Mouse (Mus musculus): ENCODE measurements at regions not wholly inside any gene's neighbourhood (a gene's known extent, or its start where the extent isn't known, plus 50 kb on each side); places are given as distances from the start of the nearest gene placed in this dataset.

DNA sequence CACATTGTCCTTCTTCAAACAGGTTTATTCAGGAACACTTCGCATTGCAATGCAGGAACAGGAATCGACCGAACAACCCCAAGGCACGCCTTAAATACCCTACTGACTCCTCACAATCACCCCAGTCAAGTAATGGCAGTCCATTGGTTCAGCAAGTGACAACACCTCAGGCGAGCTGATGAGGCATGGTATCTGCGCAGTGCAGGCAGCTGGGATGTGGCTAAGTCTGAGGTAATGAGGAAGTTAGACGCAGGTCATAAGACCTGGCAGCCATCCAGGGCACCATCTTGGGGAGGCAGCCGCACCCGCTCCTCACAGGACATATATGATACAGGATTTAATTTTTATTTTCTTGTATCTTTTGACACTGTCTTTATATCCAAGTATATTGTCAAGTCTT lies 1251.6 kb downstream of the Basp1 start:
- no peak overlapping the region for H3K4me3 ChIP-seq (ENCODE audit: low read depth, low read length)
- 92% methylated on average over 9 of the region's 9 CpGs for WGBS
- H3K9me3 ChIP-seq (ENCODE audit: control insufficient read depth, low read length): no peaks in the 10 kb centered on the region
- H3K9ac ChIP-seq (ENCODE audit: low read length): no peak overlapping the region
- ATAC-seq (replicated peaks; ENCODE audit: low FRiP score): no peak
- DNase-seq (ENCODE audit: low spot score): no peak
- H3K27me3 ChIP-seq (ENCODE audit: control insufficient read depth, insufficient read depth, low read length): no peaks in the 10 kb centered on the region
- no peak overlapping the region for H3K4me2 ChIP-seq (ENCODE audit: low read depth, low read length, severe bottlenecking)
- no peaks in the 10 kb centered on the region for H3K36me3 ChIP-seq (ENCODE audit: control insufficient read depth, insufficient read depth, low read length)
- no peak overlapping the region for H3K27ac ChIP-seq (ENCODE audit: low read depth, low read length)
- no peaks in the 10 kb centered on the region for H3K4me1 ChIP-seq (replicated peaks; ENCODE audit: control insufficient read depth, insufficient read depth, low read length)

GRCm38 (mm10) chr15:24157700-24158350 lies 1255.7 kb downstream of the Basp1 start:
- no peak overlapping the region for H3K4me2 ChIP-seq (ENCODE audit: low read depth, low read length, severe bottlenecking)
- DNase-seq (ENCODE audit: low spot score): no peak
- no peaks in the 10 kb centered on the region for H3K9me3 ChIP-seq (ENCODE audit: control insufficient read depth, low read length)
- H3K27ac ChIP-seq (ENCODE audit: low read depth, low read length): no peak overlapping the region
- no peaks in the 10 kb centered on the region for H3K36me3 ChIP-seq (ENCODE audit: control insufficient read depth, insufficient read depth, low read length)
- H3K9ac ChIP-seq (ENCODE audit: low read length): no peak overlapping the region
- ATAC-seq (replicated peaks; ENCODE audit: low FRiP score): no peak
- no peaks in the 10 kb centered on the region for H3K27me3 ChIP-seq (ENCODE audit: control insufficient read depth, insufficient read depth, low read length)
- H3K4me1 ChIP-seq (replicated peaks; ENCODE audit: control insufficient read depth, insufficient read depth, low read length): no peaks in the 10 kb centered on the region
- 83% methylated on average over 10 of the region's 10 CpGs for WGBS
- no peak overlapping the region for H3K4me3 ChIP-seq (ENCODE audit: low read depth, low read length)

DNA sequence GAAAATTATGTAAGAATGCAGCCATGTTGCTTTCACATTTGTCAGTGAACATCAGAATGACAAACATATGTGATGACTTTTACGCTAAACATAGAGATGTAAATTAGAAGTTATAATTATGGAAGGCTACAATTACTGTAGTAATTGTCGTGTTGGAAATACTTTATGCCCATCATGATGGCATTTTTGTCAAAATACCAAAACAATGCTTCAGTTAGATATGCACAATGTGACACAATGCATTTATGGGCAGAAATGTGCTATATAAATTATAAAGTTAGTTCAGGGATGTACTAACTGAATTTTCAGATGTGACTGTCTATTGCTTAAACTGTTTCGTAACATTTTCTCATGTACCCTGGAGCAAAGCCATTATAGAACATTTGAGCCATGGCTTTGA lies 1259.3 kb downstream of the Basp1 start:
- ATAC-seq (replicated peaks; ENCODE audit: low FRiP score): no peak
- WGBS: 93% methylated on average over 3 of the region's 3 CpGs

GRCm38 (mm10) chr15:24124241-24124640 lies 1289.3 kb downstream of the Basp1 start:
- H3K4me3 ChIP-seq (ENCODE audit: low read depth, low read length): no peak overlapping the region
- no peaks in the 10 kb centered on the region for H3K9me3 ChIP-seq (ENCODE audit: control insufficient read depth, low read length)
- no peak overlapping the region for H3K4me2 ChIP-seq (ENCODE audit: low read depth, low read length, severe bottlenecking)
- H3K27ac ChIP-seq (ENCODE audit: low read depth, low read length): no peak overlapping the region
- H3K9ac ChIP-seq (ENCODE audit: low read length): no peak overlapping the region
- H3K4me1 ChIP-seq (replicated peaks; ENCODE audit: control insufficient read depth, insufficient read depth, low read length): no peaks in the 10 kb centered on the region
- ATAC-seq (replicated peaks; ENCODE audit: low FRiP score) (no peak), DNase-seq (ENCODE audit: low spot score) (no peak)
- no peaks in the 10 kb centered on the region for H3K36me3 ChIP-seq (ENCODE audit: control insufficient read depth, insufficient read depth, low read length)
- no peaks in the 10 kb centered on the region for H3K27me3 ChIP-seq (ENCODE audit: control insufficient read depth, insufficient read depth, low read length)

More for the DNA sequence above, 1259.3 kb downstream of the Basp1 start:
- H3K27me3 ChIP-seq (ENCODE audit: control insufficient read depth, insufficient read depth, low read length): no peaks in the 10 kb centered on the region
- no peak overlapping the region for H3K9ac ChIP-seq (ENCODE audit: low read length)
- no peak overlapping the region for H3K4me3 ChIP-seq (ENCODE audit: low read depth, low read length)
- H3K36me3 ChIP-seq (ENCODE audit: control insufficient read depth, insufficient read depth, low read length): no peaks in the 10 kb centered on the region
- no peak for DNase-seq (ENCODE audit: low spot score)
- no peak overlapping the region for H3K4me2 ChIP-seq (ENCODE audit: low read depth, low read length, severe bottlenecking)
- H3K27ac ChIP-seq (ENCODE audit: low read depth, low read length): no peak overlapping the region
- H3K4me1 ChIP-seq (replicated peaks; ENCODE audit: control insufficient read depth, insufficient read depth, low read length): no peaks in the 10 kb centered on the region
- H3K9me3 ChIP-seq (ENCODE audit: control insufficient read depth, low read length): no peaks in the 10 kb centered on the region

DNA sequence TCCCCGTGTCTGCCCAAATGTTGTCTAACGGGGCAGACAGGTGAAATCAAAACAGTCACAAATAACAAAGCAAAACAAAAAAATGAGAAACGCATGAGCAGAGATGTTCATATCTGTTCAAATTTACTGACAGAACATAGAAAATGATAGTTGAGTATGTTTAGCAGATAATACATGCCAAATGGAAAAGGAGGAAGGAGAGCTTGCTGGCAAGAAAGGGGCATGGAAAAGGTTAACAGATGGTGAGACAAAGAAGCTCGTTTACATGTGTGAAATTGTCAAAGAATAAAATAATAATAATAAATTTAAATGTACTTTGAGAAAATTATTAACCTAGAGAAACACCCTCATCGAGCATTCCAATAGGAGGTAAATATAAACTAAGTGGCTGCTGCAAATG lies 1327.3 kb downstream of the Basp1 start:
- no peak for ATAC-seq (replicated peaks; ENCODE audit: low FRiP score)
- WGBS: 80% methylated on average over 5 of the region's 5 CpGs
- no peak overlapping the region for H3K27ac ChIP-seq (ENCODE audit: low read depth, low read length)

DNA sequence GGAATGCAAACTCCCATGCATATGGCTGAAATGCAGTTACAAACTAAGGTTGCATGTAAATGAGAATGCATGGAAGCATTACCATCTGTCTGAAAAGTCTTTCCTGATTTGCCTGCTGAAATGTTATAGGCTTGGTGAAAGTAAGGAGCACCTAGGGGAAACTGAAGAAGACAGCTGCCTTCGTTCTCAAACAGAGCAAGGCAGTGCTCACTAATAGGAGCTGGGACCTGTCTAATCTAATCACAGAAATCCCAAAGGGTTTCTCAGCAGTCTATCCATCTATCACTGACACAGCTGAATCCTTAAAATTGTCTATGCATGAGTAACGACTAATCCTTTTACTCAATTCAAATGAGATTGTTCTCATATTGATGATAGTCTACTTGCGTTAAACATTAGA lies 1360.4 kb downstream of the Basp1 start:
- H3K27me3 ChIP-seq (ENCODE audit: control insufficient read depth, insufficient read depth, low read length): no peaks in the 10 kb centered on the region
- H3K36me3 ChIP-seq (ENCODE audit: control insufficient read depth, insufficient read depth, low read length): no peaks in the 10 kb centered on the region
- H3K4me3 ChIP-seq (ENCODE audit: low read depth, low read length): no peak overlapping the region
- no peaks in the 10 kb centered on the region for H3K4me1 ChIP-seq (replicated peaks; ENCODE audit: control insufficient read depth, insufficient read depth, low read length)
- H3K4me2 ChIP-seq (ENCODE audit: low read depth, low read length, severe bottlenecking): no peak overlapping the region
- 79% methylated on average over 3 of the region's 3 CpGs for WGBS
- H3K9me3 ChIP-seq (ENCODE audit: control insufficient read depth, low read length): no peaks in the 10 kb centered on the region
- H3K27ac ChIP-seq (ENCODE audit: low read depth, low read length): no peak overlapping the region
- DNase-seq (ENCODE audit: low spot score): no peak
- H3K9ac ChIP-seq (ENCODE audit: low read length): no peak overlapping the region
- ATAC-seq (replicated peaks; ENCODE audit: low FRiP score): no peak

More for the DNA sequence above, 1327.3 kb downstream of the Basp1 start:
- H3K27me3 ChIP-seq (ENCODE audit: control insufficient read depth, insufficient read depth, low read length): no peaks in the 10 kb centered on the region
- H3K4me1 ChIP-seq (replicated peaks; ENCODE audit: control insufficient read depth, insufficient read depth, low read length): no peaks in the 10 kb centered on the region
- H3K4me3 ChIP-seq (ENCODE audit: low read depth, low read length): no peak overlapping the region
- no peak for DNase-seq (ENCODE audit: low spot score)
- no peaks in the 10 kb centered on the region for H3K9me3 ChIP-seq (ENCODE audit: control insufficient read depth, low read length)
- H3K9ac ChIP-seq (ENCODE audit: low read length): no peak overlapping the region
- no peak overlapping the region for H3K4me2 ChIP-seq (ENCODE audit: low read depth, low read length, severe bottlenecking)
- no peaks in the 10 kb centered on the region for H3K36me3 ChIP-seq (ENCODE audit: control insufficient read depth, insufficient read depth, low read length)

- Histone ChIP-seq H3K27me3 (ENCODE audit: control insufficient read depth, insufficient read depth, low read length) (no peaks in the 10 kb centered on the region), H3K27ac (ENCODE audit: low read depth, low read length) (no peak overlapping the region), H3K36me3 (ENCODE audit: control insufficient read depth, insufficient read depth, low read length) (no peaks in the 10 kb centered on the region), H3K4me3 (ENCODE audit: low read depth, low read length) (no peak overlapping the region), H3K9ac (ENCODE audit: low read length) (no peak overlapping the region), H3K9me3 (ENCODE audit: control insufficient read depth, low read length) (no peaks in the 10 kb centered on the region), H3K4me1 (replicated peaks; ENCODE audit: control insufficient read depth, insufficient read depth, low read length) (no peaks in the 10 kb centered on the region), H3K4me2 (ENCODE audit: low read depth, low read length, severe bottlenecking) (no peak overlapping the region)
- no peak for DNase-seq (ENCODE audit: low spot score)
- peak; percentile 66 for ATAC-seq (replicated peaks; ENCODE audit: low FRiP score)
- whole genome bisulfite sequencing: 47% methylated on average over 2 of the region's 2 CpGs
Measured at GRCm38 (mm10) chr15:24040847-24041246, 1372.7 kb downstream of the Basp1 start.

DNA sequence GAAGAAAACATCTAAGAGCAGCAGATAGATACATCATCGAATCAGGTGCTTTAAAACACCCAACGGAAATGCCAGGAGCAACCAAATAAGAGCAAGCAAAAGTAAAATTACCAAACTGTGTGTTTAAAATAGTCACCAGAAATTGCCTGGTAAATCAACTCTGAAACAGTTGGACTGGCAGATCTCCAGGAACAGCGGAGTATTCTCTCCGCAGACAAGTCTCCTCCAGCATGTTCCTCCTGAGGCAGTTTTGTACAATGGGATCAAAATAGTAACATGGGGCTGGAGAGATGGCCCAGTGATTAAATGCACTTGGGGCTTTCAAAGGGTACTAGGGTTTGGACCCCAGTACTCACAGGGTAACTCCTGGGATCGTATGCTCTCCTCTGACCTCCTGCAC lies 1374.4 kb downstream of the Basp1 start:
- Histone ChIP-seq H3K27ac (ENCODE audit: low read depth, low read length) (no peak overlapping the region), H3K4me3 (ENCODE audit: low read depth, low read length) (no peak overlapping the region), H3K9me3 (ENCODE audit: control insufficient read depth, low read length) (no peaks in the 10 kb centered on the region), H3K4me1 (replicated peaks; ENCODE audit: control insufficient read depth, insufficient read depth, low read length) (no peaks in the 10 kb centered on the region), H3K36me3 (ENCODE audit: control insufficient read depth, insufficient read depth, low read length) (no peaks in the 10 kb centered on the region), H3K4me2 (ENCODE audit: low read depth, low read length, severe bottlenecking) (no peak overlapping the region), H3K27me3 (ENCODE audit: control insufficient read depth, insufficient read depth, low read length) (no peaks in the 10 kb centered on the region), H3K9ac (ENCODE audit: low read length) (no peak overlapping the region)
- no peak for ATAC-seq (replicated peaks; ENCODE audit: low FRiP score)
- no peak for DNase-seq (ENCODE audit: low spot score)
- 83% methylated on average over 5 of the region's 5 CpGs for WGBS

DNA sequence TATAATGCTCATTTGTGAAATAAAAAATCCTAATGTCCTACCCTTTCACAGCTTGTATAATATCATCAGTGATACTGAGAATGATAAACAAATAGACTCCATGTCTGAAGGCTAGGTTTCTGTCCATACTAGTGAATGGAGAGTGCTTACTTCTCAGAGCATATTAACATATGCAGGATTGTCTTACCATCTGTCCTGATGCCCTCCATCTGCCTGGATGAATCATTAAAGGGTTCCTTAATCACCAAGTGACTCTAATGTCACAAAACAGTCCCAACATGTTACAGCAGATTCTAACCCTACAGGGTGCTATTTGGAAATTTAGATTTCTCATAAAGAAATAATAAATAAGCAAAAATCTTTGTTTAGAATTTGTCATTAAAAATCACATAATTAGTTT lies 1391.4 kb downstream of the Basp1 start:
- H3K9me3 ChIP-seq (ENCODE audit: control insufficient read depth, low read length): no peaks in the 10 kb centered on the region
- no peaks in the 10 kb centered on the region for H3K36me3 ChIP-seq (ENCODE audit: control insufficient read depth, insufficient read depth, low read length)
- no peaks in the 10 kb centered on the region for H3K27me3 ChIP-seq (ENCODE audit: control insufficient read depth, insufficient read depth, low read length)
- DNase-seq (ENCODE audit: low spot score): no peak
- no peak overlapping the region for H3K4me3 ChIP-seq (ENCODE audit: low read depth, low read length)
- no peak overlapping the region for H3K4me2 ChIP-seq (ENCODE audit: low read depth, low read length, severe bottlenecking)
- no peak overlapping the region for H3K9ac ChIP-seq (ENCODE audit: low read length)
- no peak overlapping the region for H3K27ac ChIP-seq (ENCODE audit: low read depth, low read length)
- no peaks in the 10 kb centered on the region for H3K4me1 ChIP-seq (replicated peaks; ENCODE audit: control insufficient read depth, insufficient read depth, low read length)
- 0 out of 2 replicates have a peak, but pooled peaks have one; percentile 30 for ATAC-seq (replicated peaks; ENCODE audit: low FRiP score)
